Mouse (Mus musculus) WW6 (cell line): ENCODE measurements around the gene Glrx2.
A peak's percentile ranks its signal among the peaks of the same experiment; 100 is the strongest.
"Not testable (repeated sequence)": the region's sequence is repeated elsewhere in the genome, so short reads cannot be mapped to it uniquely, and the experiment has no call there.

Source experiments
- DNase-seq: peaks from one replicate; pipeline ENCODE4 v3.0.0-alpha.2; 2013; ENCODE audit warnings: low read depth, low spot score

Gene Glrx2

GRCm38 (mm10) chr1:143716038-143716437 is at the start of gene Glrx2:
Glrx2 (plus strand) TSS chr1:143716338.
- not testable (repeated sequence) for DNase-seq

DNA sequence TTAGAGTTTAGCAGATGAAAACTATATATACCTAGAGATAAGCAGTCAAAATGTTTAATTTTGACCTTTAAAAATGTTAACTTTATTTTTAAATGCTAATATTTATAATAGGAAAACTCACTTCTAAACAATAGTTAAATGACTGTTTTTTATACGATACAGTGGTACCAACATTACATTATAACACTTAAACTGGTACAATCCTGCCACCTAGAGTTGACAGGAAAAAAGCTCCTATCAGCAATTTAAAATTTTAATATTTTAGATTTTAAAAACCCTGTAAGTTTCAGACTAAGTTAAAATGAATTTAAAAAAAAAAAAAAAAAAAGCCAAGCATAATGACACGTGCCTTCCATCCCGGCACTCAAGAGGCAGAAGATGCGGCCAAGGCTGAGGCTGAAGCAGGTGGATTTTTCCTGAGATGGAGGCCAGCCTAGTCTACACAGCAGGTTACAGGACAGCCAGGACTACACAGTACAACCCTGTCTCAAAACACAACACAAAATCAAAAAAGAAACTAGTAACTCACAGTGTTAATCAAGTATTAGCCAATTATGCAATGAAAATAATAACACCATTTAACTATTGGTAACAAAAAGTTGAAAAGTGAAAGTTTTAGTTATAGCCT is 40.3 kb upstream of the Glrx2 start:
- DNase-seq, result no peak

- DNase-seq, result no peak
Measured at GRCm38 (mm10) chr1:143681108-143681507, 35.0 kb upstream of the Glrx2 start.

DNA sequence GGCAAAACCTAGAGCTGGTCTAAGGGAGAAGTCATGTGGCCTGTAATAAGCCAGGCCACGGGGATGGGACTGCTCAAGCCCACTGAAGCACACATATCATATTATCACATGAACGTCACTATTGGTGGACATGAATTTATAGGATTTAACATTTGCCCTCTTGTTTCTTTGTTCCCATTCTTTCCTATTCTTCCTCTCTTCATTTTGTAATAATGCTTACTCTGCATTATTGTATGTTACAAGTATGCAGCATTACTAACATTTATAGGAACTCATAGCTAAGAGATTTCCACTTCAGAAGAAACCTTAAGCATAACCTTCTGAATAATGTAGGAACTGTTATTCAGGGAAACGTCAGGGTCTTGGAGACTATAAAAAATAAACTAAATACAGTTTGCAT is 31.3 kb upstream of the Glrx2 start:
- DNase-seq, result no peak

DNA sequence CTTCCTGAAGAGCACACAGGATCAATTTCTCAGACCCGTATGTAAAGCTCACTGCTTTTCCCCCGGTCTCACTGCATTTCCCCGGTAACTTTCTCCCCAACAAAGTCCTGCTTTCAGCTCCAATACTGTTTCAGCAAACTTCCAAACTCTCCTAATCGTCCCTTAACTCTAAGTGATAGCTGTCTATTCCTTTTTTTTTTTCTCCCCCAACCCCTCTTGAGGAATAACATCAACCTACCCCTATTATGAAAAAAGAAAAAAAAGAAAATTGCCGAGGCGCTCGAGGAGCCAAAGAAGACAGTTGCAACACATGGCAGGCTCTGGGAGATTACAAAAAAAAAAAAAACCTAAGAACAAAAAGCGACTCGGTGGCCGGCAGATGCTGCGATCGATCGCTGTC is 14.4 kb upstream of the Glrx2 start:
- no peak for DNase-seq

DNA sequence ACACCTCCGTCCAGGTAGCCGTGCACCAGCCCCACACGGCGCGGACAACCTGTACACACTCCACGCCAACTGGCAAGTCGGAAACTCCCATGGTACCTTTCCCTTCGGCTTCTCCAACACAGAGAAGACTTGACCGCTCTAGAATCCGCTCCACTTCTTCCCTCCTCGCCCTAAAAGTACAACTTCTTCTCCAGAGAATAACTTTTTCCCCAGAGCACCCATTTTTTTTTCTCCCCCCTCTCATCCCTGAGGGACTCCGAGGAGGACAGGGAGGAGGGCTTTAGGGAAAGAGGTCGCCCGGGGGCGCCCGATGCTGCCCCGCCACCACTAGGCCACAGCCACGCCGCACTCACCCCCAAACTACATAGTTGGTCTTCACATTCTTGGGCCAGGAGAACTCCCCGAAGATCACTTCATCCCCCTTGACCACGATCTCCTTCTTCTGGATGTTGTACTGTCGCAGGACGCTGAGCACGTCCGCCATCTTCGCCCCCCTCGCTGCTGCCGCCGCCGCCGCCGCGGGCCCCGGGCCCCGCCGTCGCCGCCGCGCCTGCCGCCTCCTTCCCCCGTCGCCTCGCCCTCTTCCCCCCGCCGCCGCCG is 13.9 kb upstream of the Glrx2 start:
- DNase-seq, result no peak

- DNase-seq, result peak; percentile 56
Measured at GRCm38 (mm10) chr1:143702741-143703262, 13.3 kb upstream of the Glrx2 start, which contains the start of gene Cdc73. Cdc73 (minus strand) TSS chr1:143702893.

- no peak for DNase-seq
Measured at GRCm38 (mm10) chr1:143707006-143707405, 9.1 kb upstream of the Glrx2 start.

DNA sequence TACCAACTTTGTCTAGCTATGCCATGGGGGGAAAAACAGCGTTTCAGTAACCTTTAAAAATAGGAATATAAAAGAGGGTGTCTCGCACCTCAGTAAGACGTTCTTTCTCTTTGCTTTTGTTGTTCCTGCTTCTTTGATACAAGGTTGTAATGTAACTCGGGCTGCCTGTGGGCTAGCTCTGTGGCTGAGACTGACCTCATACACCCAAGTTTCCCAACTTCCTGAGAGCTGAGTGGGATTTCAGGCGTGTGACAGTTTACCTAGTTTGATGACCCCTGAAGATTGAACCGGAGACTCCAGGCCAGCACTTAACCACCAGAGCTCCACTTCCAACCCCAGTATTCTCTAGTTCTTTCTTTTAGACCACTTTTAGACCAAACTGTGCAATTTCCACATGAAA is 7.8 kb upstream of the Glrx2 start:
- no peak for DNase-seq

- no peak for DNase-seq
Measured at GRCm38 (mm10) chr1:143709966-143710626, 6.0 kb upstream of the Glrx2 start.

GRCm38 (mm10) chr1:143710627-143710976 is 5.5 kb upstream of the Glrx2 start:
- no peak for DNase-seq

- DNase-seq, result no peak
Measured at GRCm38 (mm10) chr1:143724456-143725064, 8.4 kb downstream of the Glrx2 start.

DNA sequence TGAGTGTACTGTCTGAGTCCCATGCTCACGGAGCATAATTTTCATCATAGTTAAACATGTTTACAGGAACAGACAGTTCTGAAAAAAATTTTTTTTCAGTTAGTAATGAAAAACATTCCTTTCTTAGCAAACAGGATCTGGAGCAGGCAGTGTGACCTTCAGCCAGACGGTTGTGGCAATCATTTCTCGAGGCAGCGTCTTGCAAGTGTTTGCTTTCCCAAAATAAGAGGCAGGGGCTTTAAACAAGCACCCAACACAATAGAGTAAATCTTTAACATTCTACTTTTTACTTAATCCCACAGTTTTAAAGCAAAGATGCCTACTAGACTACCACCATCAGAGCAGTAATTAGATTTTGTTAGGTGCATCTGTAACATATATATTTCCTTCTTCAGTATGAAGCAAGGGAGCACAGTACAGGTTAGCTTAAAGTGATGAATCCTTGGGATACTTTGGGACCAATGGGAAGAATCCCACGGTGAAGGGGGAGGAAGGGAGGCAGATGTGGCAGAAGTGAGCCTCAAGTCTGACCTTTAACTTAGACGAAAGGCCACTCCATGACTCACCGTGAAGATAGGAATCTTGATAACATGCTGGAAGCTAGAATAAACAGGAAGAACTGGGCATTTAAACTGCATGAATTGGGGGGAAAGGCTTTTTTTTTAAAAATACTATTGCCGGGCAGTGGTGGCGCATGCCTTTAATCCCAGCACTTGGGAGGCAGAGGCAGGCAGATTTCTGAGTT is 11.7 kb downstream of the Glrx2 start:
- no peak for DNase-seq

GRCm38 (mm10) chr1:143730899-143731298 is 14.8 kb downstream of the Glrx2 start:
- no peak for DNase-seq

GRCm38 (mm10) chr1:143731691-143732090 is 15.6 kb downstream of the Glrx2 start:
- DNase-seq, result no peak

DNA sequence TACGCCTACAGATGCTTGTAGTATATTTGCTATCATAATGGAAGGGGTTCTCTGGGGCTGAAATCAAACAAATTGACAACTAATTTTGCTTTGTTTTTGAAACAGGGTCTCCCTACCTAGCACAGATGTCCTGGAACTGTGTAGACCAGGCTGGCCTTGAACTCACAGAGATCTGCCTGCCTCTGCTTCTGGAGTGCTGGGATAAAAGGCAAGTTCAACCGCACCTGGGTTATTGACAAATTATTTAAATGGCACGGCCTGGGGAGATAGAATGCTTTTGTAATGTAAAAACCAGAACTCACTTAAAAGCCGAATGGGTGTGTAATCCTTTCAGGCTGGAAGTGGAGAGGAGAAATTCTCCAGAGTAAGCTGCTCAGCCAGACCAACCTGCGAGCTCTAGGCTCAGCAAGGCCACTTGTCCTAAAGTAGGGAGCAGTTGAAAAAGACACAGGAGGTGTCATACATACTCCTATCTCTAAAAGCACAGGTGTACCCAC is 17.8 kb downstream of the Glrx2 start:
- no peak for DNase-seq

DNA sequence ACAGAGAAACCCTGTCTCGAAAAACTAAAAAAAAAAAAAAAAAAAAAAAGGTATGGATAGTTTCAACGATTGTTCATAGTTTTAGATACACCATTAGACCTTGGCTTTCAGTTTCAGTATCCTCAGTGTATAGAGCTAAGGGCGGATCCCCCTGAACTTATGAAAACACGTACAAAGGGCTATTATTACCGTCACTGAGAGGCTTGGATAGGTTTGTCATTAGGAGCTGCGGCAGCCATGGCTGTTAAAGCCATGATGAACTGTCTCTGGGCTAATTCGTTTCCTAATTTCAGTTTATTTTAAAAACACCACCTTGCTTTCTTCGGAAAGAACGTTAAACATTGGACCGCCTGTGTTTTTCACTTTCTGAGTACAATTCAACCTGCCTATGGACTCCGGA is 22.7 kb downstream of the Glrx2 start:
- no peak for DNase-seq

- DNase-seq, result no peak
Measured at GRCm38 (mm10) chr1:143739361-143740350, 23.5 kb downstream of the Glrx2 start.

GRCm38 (mm10) chr1:143740581-143740980 is 24.4 kb downstream of the Glrx2 start:
- DNase-seq, result no peak

DNA sequence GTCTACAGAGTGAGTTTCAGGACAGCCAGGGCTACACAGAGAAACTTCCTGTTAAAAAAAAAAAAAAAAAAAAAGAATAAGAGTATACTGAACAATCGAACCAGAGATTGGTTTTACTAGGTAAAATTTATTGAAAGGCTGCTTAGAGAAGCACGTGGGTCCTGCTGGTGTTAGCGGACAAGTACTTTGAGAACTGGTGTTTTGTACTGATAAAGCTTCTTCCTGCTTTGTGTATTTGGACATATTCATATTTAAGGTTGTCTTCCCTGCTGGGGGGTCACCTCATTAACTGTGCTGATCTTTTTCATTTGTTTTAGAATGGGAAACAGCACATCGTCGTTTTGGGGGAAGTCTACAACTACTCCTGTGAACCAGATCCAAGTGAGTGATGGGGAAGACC is 25.2 kb downstream of the Glrx2 start:
- DNase-seq, result no peak
